Mouse (Mus musculus) limb, embryonic 14.5 days (tissue): ENCODE measurements around the gene Ptpn3. TPM values are rescaled to one million over a fixed set of nuclear protein-coding genes. Genes with fewer than 3 reads are reported as not detected.
A peak's percentile ranks its signal among the peaks of the same experiment; 100 is the strongest.

Experiments used
- ATAC-seq: fragments of 200-750 bp; cut with Nextera tagmentation; 2 replicates; pipeline ENCODE4 v1.8.0; 2017; ENCODE audit warnings: low read depth, moderate number of reproducible peaks, moderate TSS enrichment; ENCODE audit not compliant: low FRiP score
- DNase-seq: peaks from one replicate; pipeline ENCODE4 v3.0.0-alpha.2; 2015; ENCODE audit warnings: low spot score
- H3K27ac ChIP-seq: fragments of 300-500 bp; sonication (generic); replicated peaks from 2 replicates; pipeline ENCODE4 v1.5.1; 2014; ENCODE audit warnings: low read depth, mild to moderate bottlenecking, low read length, moderate library complexity, mixed read lengths
- H3K27me3 ChIP-seq: fragments of 300-500 bp; sonication (generic); 2 replicates; pipeline ENCODE4 v1.6.1; 2014; ENCODE audit warnings: low read length, mixed read lengths; ENCODE audit not compliant: control insufficient read depth, insufficient read depth
- H3K36me3 ChIP-seq: fragments of 300-500 bp; sonication (generic); 2 replicates; pipeline ENCODE4 v1.6.1; 2014; ENCODE audit warnings: mild to moderate bottlenecking, low read length, moderate library complexity, mixed read lengths; ENCODE audit not compliant: control insufficient read depth, insufficient read depth
- H3K4me1 ChIP-seq: fragments of 300-500 bp; sonication (generic); 2 replicates; pipeline ENCODE4 v1.6.1; 2014; ENCODE audit warnings: antibody characterized with exemption, low read length, mixed read lengths; ENCODE audit not compliant: control insufficient read depth, insufficient read depth
- H3K4me2 ChIP-seq: fragments of 300-500 bp; sonication (generic); replicated peaks from 2 replicates; pipeline ENCODE4 v1.6.1; 2014; ENCODE audit warnings: low read depth, mild to moderate bottlenecking, low read length, moderate library complexity; ENCODE audit not compliant: severe bottlenecking
- H3K4me3 ChIP-seq: fragments of 300-500 bp; sonication (generic); replicated peaks from 2 replicates; pipeline ENCODE4 v1.5.1; 2014; ENCODE audit warnings: low read length
- H3K9ac ChIP-seq: fragments of 300-500 bp; sonication (generic); 2 replicates; pipeline ENCODE4 v1.6.1; 2014; ENCODE audit warnings: mild to moderate bottlenecking, low read depth, low read length, moderate library complexity; ENCODE audit not compliant: severe bottlenecking
- H3K9me3 ChIP-seq: fragments of 300-500 bp; sonication (generic); 2 replicates; pipeline ENCODE4 v1.6.1; 2016; ENCODE audit warnings: low read length; ENCODE audit not compliant: control insufficient read depth
- POLR2A ChIP-seq: fragments of 200-500 bp; IDR thresholded peaks from 2 replicates; pipeline ENCODE4 v1.8.0; 2012; ENCODE audit warnings: inconsistent platforms, mild to moderate bottlenecking, moderate library complexity, borderline replicate concordance; ENCODE audit not compliant: insufficient read depth, insufficient read length; ENCODE audit errors: extremely low read depth
- WGBS: fragments of 180-500 bp; shearing (Covaris S2); extraction: QIAGEN DNeasy Blood & Tissue Kit; methylation state at CpG from one replicate; pipeline ENCODE4 v1.1.7; 2014; 5-methylcytosine and 5-hydroxymethylcytosine counted together
- polyA plus RNA-seq, 2 experiments: library from polyadenylated mRNA; depleted of rRNA in 1 of 2; stranded (reverse) in 1 of 2; unstranded in 1 of 2; fragments of >200 nt; fragmentation: Nextera tagmentation in 1 of 2; extraction: Ambion mirVana in 1 of 2; gene quantifications; 2 replicates each; pipeline versions ENCODE4 v1.2.1 to v1.2.3; 2012 to 2014

Gene Ptpn3
- polyA plus RNA-seq, 2 experiments = 3.4 to 4.7 TPM

- peaks cover 16% of the 10 kb centered on the region for H3K4me1 ChIP-seq
- no peaks in the 10 kb centered on the region for H3K36me3 ChIP-seq
- no peak overlapping the region for H3K4me3 ChIP-seq
- DNase-seq (no peak), ATAC-seq (no peak)
- no peak for TF ChIP-seq POLR2A
- H3K4me2 ChIP-seq = no peak overlapping the region
- no peak overlapping the region for H3K9ac ChIP-seq
- H3K27ac ChIP-seq = 0 out of 2 replicates have a peak overlapping the region, but pooled peaks have one; percentile 43
- 46% methylated on average over 12 of the region's 12 CpGs for WGBS
- no peaks in the 10 kb centered on the region for H3K9me3 ChIP-seq
- no peaks in the 10 kb centered on the region for H3K27me3 ChIP-seq
These were observed 134.4 kb downstream of the Ptpn3 start for GRCm38 (mm10) chr4:57166922-57167870.

GRCm38 (mm10) chr4:57165654-57166053 is 136.0 kb downstream of the Ptpn3 start:
- Histone ChIP-seq H3K27me3 (no peaks in the 10 kb centered on the region), H3K4me2 (no peak overlapping the region), H3K9ac (no peak overlapping the region), H3K4me3 (no peak overlapping the region), H3K4me1 (peaks cover 8% of the 10 kb centered on the region), H3K9me3 (no peaks in the 10 kb centered on the region), H3K27ac (no peak overlapping the region), H3K36me3 (no peaks in the 10 kb centered on the region)
- no peak for TF ChIP-seq POLR2A
- ATAC-seq (no peak), DNase-seq (no peak)
- WGBS = 72% methylated on average over 3 of the region's 3 CpGs

DNA sequence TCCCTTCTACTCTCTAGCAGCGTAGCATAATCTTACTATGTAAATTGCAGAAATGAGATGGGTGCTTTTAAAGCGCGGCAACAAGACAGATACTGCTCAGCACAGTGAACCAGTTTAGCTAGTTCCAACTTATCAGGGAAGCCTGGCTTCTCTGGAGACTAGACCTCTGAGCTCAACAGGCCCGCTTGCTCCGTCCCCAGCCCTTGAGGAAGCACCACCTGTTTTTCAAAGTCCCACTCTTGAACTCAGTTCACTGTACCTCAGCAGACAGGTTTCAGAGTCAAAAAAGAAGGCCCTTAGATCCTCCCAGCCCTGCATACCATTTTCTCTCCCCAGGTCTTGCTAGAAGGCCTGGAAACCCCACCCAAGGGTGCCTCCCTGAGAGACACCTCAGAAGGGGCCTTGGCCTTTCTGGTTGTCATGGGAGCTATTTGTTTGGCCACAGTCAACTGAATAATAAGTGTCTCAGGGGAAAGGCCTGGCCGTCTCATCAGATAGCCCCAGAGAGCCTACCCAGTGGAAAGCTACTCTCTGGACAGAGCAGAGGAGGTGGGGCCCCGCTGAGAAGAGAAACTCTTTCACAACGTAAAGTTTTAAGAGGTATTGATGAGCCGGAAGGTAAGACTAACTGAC is 136.9 kb downstream of the Ptpn3 start:
- WGBS = 85% methylated on average over 9 of the region's 9 CpGs
- H3K4me3 ChIP-seq = no peak overlapping the region
- H3K36me3 ChIP-seq = no peaks in the 10 kb centered on the region
- peaks cover 8% of the 10 kb centered on the region for H3K4me1 ChIP-seq
- no peak overlapping the region for H3K9ac ChIP-seq
- H3K9me3 ChIP-seq = no peaks in the 10 kb centered on the region
- ATAC-seq (no peak), DNase-seq (no peak)
- H3K4me2 ChIP-seq = no peak overlapping the region
- no peak for TF ChIP-seq POLR2A
- H3K27ac ChIP-seq = 0 out of 2 replicates have a peak overlapping the region, but pooled peaks have one; percentile 48
- no peaks in the 10 kb centered on the region for H3K27me3 ChIP-seq

DNA sequence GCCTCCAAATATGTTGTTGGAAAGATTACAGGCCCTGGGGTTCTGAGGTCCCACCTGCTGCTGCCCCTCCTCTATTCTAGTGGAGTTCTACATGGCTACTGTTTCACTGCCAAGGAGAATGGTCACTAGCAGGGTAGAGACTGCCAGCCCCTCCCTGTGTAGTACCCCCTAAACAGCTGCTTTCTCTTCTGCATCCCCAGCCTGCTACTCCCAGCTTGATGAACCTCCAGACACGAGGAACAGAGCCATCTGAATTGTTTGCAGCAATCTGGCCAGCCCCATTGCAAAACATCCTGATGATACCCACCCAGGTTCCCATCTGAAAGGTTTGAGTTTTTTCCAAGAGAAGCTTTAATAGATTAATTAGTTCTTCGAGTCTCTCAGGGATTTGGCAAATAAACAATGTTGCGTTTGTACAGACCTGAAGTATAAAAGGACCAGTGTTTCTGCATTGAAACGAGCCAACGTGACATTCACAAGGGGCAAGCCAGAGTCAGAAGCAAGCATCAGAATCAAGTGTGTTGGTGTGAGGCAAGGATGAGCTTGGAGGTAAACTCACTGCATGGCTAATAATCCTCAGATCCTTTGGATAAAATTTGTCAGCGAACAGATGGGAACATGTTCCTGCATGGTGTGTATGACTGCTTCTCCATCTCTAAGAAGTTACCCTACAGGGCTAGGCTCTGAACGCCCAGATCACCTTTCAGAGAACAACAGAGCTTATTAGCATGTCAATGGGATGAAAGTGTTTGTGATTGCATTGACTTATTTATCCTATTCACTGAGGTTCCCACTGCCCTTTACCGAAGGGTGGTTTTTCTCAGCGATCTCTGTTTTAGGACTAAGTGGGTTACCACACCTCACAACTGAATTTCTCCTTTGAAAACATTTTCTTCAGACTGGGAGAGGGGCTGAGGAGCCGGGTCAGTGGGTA is 138.6 kb downstream of the Ptpn3 start:
- Histone ChIP-seq H3K9me3 (no peaks in the 10 kb centered on the region), H3K4me2 (no peak overlapping the region), H3K4me3 (no peak overlapping the region), H3K27me3 (no peaks in the 10 kb centered on the region), H3K9ac (no peak overlapping the region), H3K36me3 (no peaks in the 10 kb centered on the region), H3K27ac (no peak overlapping the region), H3K4me1 (peaks cover 8% of the 10 kb centered on the region)
- WGBS = 31% methylated on average over 10 of the region's 10 CpGs
- DNase-seq (no peak), ATAC-seq (peak; percentile 37; the same call in 1 of the 2 replicates)
- TF ChIP-seq POLR2A = no peak
